Mouse (Mus musculus): ENCODE data around the gene Zfp954. TPM values are rescaled to one million over a fixed set of nuclear protein-coding genes. Genes with fewer than 3 reads are reported as not detected.
"Not testable (repeated sequence)": the region's sequence is repeated elsewhere in the genome, so short reads cannot be mapped to it uniquely, and the experiment has no call there.

Gene Zfp954
- polyA plus RNA-seq (2016; fragmentation: Nextera tagmentation; extraction: Ambion mirVana): 6.1 and 7.8 TPM in 2 replicates

DNA sequence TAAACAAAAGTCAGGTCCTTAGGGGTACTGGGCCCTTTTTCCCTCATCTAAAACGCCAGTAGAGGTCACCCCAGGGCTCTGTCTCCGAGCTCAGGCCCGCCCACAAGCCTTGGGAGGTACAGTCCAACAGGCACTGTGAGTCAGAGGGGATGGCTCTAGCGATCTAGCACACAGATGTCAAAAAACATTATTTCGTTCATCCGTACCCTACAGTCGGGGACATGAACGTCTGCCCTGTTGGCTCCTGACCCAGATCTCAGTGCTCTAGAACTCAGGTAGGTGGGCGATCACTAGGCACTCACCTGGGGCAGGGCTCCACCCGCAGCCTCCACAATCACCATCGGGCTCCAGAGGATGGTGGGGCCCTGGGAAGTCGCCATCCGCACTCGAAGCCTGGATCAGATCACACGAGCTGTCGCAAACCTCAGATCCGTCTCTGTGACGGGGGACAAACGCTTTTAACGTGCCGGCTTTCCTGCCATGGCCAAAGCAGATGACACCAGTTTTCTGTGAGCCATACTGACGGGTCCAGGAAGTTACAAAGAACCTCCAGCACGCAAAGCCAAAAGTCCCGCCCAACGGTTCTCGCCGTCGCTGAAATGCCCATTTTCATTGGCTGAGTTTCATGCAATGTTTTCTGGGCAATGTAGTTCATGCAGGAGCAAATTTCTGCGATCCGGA lies at the start of gene Zfp954:
TSS of gene Zfp954 (minus strand) at position 568 of the 681 bp plus-strand sequence.
- peaks cover 3% of the 10 kb centered on the region; the same call in 1 of the 2 replicates for H3K4me1 ChIP-seq (replicated peaks)
- peak within 1 kb of the TSS; percentile 77 for H3K9ac ChIP-seq
- H3K4me3 ChIP-seq: peak within 1 kb of the TSS; percentile 75
- WGBS: under 1% methylated on average over 30 of the region's 30 CpGs
- H3K27ac ChIP-seq (ENCODE audit: poor library complexity, severe bottlenecking): peak within 1 kb of the TSS; percentile 37; the same call in 1 of the 2 replicates
- H3K4me2 ChIP-seq: peak within 1 kb of the TSS; percentile 67
- H3K27me3 ChIP-seq (replicated peaks): no peaks in the 10 kb centered on the region
- peaks cover 31% of the 10 kb centered on the region for H3K36me3 ChIP-seq
- ATAC-seq (ENCODE audit: insufficient number of reproducible peaks, low FRiP score): peak; percentile 95
- no peaks in the 10 kb centered on the region for H3K9me3 ChIP-seq (replicated peaks)

GRCm38 (mm10) chr7:7145991-7146608 lies 24.8 kb upstream of the Zfp954 start:
- WGBS: 84% methylated on average over 15 of the region's 15 CpGs
- no peak overlapping the region for H3K4me2 ChIP-seq
- H3K4me1 ChIP-seq (replicated peaks): no peaks in the 10 kb centered on the region
- H3K27ac ChIP-seq (ENCODE audit: poor library complexity, severe bottlenecking): no peak overlapping the region
- no peak overlapping the region for H3K9ac ChIP-seq
- no peaks in the 10 kb centered on the region for H3K27me3 ChIP-seq (replicated peaks)
- no peak for ATAC-seq (ENCODE audit: insufficient number of reproducible peaks, low FRiP score)
- H3K9me3 ChIP-seq (replicated peaks): peaks cover 15% of the 10 kb centered on the region; the same call in 1 of the 2 replicates
- H3K36me3 ChIP-seq: no peaks in the 10 kb centered on the region
- no peak overlapping the region for H3K4me3 ChIP-seq

DNA sequence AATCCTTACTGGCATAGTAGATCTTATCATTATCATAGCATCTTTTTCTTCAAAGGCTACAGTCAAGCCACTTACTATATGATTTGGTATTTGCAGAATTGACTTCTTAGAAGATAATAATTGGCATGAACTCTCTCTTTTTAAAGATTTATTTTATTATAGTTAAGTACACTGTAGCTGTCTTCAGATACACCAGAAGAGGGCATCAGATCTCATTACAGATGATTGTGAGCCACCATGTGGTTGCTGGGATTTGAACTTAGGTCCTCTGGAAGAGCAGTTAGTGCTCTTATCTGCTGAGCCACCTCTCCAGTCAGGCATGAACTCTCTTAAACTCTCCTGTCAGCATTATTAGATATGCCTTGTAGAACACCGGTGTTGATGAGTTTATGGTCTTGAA lies 22.9 kb upstream of the Zfp954 start:
- Histone ChIP-seq H3K9ac (no peak overlapping the region), H3K27ac (ENCODE audit: poor library complexity, severe bottlenecking) (no peak overlapping the region), H3K4me3 (no peak overlapping the region), H3K36me3 (no peaks in the 10 kb centered on the region), H3K27me3 (replicated peaks) (no peaks in the 10 kb centered on the region), H3K4me2 (no peak overlapping the region), H3K4me1 (replicated peaks) (no peaks in the 10 kb centered on the region), H3K9me3 (replicated peaks) (peaks cover 15% of the 10 kb centered on the region; the same call in 1 of the 2 replicates)
- no peak for ATAC-seq (ENCODE audit: insufficient number of reproducible peaks, low FRiP score)
- 83% methylated on average over 1 of the region's 1 CpGs for WGBS

DNA sequence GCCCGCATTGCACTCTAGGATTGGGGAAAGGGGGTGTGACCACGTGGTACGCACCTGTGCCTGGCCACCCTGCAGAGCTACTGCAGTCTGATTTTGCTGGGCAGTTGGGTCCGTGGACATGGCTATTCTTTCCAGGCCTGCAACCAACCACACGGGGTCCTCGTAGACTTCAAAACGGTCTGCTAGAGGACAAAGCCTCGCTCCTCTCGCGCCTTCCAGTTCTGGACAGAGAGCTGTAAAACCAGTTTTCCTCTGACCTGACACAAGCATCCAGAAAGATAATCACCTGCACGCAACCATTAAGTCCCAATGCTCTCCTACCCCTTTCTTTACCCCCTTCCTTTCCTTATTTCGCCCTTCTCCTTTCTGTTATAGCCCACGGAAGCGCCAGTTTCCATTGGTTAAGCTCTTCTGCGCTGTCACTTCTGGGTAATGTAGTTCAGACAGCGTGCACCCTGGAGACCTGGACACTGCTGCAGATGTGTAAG lies 15.1 kb upstream of the Zfp954 start, which contains the start of gene Zfp773:
TSS of gene Zfp773 (minus strand) at position 377 of the 488 bp plus-strand sequence.
- Histone ChIP-seq H3K27me3 (replicated peaks) (no peaks in the 10 kb centered on the region), H3K27ac (ENCODE audit: poor library complexity, severe bottlenecking) (no peak within 1 kb of the TSS), H3K4me2 (peak within 1 kb of the TSS; percentile 64), H3K36me3 (0 out of 2 replicates have a peak, but pooled peaks cover 4% of the 10 kb centered on the region), H3K4me1 (replicated peaks) (0 out of 2 replicates have a peak, but pooled peaks cover 2% of the 10 kb centered on the region), H3K4me3 (peak within 1 kb of the TSS; percentile 51), H3K9me3 (replicated peaks) (no peaks in the 10 kb centered on the region), H3K9ac (peak within 1 kb of the TSS; percentile 65)
- peak; percentile 90 for ATAC-seq (ENCODE audit: insufficient number of reproducible peaks, low FRiP score)
- WGBS: 8% methylated on average over 16 of the region's 16 CpGs

- H3K27me3 ChIP-seq (replicated peaks): no peaks in the 10 kb centered on the region
- no peak overlapping the region for H3K9ac ChIP-seq
- WGBS: 69% methylated on average over 8 of the region's 8 CpGs
- 0 out of 2 replicates have a peak, but pooled peaks cover 4% of the 10 kb centered on the region for H3K36me3 ChIP-seq
- no peak overlapping the region for H3K4me3 ChIP-seq
- ATAC-seq (ENCODE audit: insufficient number of reproducible peaks, low FRiP score): no peak
- no peak overlapping the region for H3K27ac ChIP-seq (ENCODE audit: poor library complexity, severe bottlenecking)
- H3K4me1 ChIP-seq (replicated peaks): 0 out of 2 replicates have a peak, but pooled peaks cover 2% of the 10 kb centered on the region
- no peak overlapping the region for H3K4me2 ChIP-seq
- H3K9me3 ChIP-seq (replicated peaks): no peaks in the 10 kb centered on the region
These were observed 11.5 kb upstream of the Zfp954 start for GRCm38 (mm10) chr7:7132751-7133150.

DNA sequence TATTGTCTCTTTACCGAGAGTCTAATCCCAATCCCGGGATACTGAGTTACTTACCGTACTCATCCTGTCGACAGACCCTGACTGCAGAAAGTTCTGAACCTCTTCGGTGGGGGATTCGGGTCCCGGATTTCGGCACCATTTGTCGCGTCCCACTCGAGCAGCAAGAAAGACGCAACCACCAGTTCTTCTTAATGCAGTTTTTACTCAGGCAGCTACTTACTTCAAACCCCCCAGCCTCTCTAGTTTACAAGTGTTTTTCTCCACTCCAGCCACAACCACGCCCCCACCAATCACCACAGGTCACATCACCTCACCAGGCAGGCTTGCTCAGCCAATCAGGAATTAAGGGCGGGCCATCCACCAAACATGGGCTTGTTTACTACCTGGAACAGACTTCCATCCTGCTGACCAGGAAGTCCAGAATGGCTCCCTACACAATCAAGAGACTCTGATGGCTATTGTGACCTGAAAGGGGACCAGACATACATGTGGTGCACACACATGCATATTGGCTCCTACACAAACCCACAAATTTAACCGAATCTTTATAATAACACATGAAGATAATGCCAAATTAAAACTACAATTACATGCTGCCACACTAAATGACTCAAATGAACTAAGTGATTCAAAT lies 9.3 kb upstream of the Zfp954 start:
- ATAC-seq (ENCODE audit: insufficient number of reproducible peaks, low FRiP score); H3K9me3 ChIP-seq (replicated peaks): not testable (repeated sequence)
- 84% methylated on average over 15 of the region's 15 CpGs for WGBS

GRCm38 (mm10) chr7:7121602-7121980 lies 303 bp upstream of the Zfp954 start:
- no peak for ATAC-seq (ENCODE audit: insufficient number of reproducible peaks, low FRiP score)
- Histone ChIP-seq H3K4me3 (peak overlapping the region; percentile 75), H3K36me3 (peaks cover 26% of the 10 kb centered on the region), H3K27ac (ENCODE audit: poor library complexity, severe bottlenecking) (no peak overlapping the region), H3K9ac (peak overlapping the region; percentile 50; the same call in 1 of the 2 replicates), H3K4me2 (peak overlapping the region; percentile 67), H3K9me3 (replicated peaks) (no peaks in the 10 kb centered on the region), H3K27me3 (replicated peaks) (no peaks in the 10 kb centered on the region), H3K4me1 (replicated peaks) (peaks cover 3% of the 10 kb centered on the region; the same call in 1 of the 2 replicates)
- 49% methylated on average over 6 of the region's 6 CpGs for WGBS

More for the DNA sequence above, 9.3 kb upstream of the Zfp954 start:
- H3K36me3 ChIP-seq; H3K4me3 ChIP-seq; H3K9ac ChIP-seq; H3K4me1 ChIP-seq (replicated peaks); H3K4me2 ChIP-seq; H3K27me3 ChIP-seq (replicated peaks); H3K27ac ChIP-seq (ENCODE audit: poor library complexity, severe bottlenecking): not testable (repeated sequence)

GRCm38 (mm10) chr7:7118441-7118840 lies 2.8 kb downstream of the Zfp954 start:
- Histone ChIP-seq H3K27me3 (replicated peaks) (no peaks in the 10 kb centered on the region), H3K4me2 (no peak overlapping the region), H3K4me1 (replicated peaks) (peaks cover 3% of the 10 kb centered on the region; the same call in 1 of the 2 replicates), H3K9me3 (replicated peaks) (no peaks in the 10 kb centered on the region), H3K9ac (no peak overlapping the region), H3K36me3 (peaks cover 54% of the 10 kb centered on the region), H3K4me3 (no peak overlapping the region), H3K27ac (ENCODE audit: poor library complexity, severe bottlenecking) (no peak overlapping the region)
- no peak for ATAC-seq (ENCODE audit: insufficient number of reproducible peaks, low FRiP score)
- WGBS: 87% methylated on average over 2 of the region's 2 CpGs

DNA sequence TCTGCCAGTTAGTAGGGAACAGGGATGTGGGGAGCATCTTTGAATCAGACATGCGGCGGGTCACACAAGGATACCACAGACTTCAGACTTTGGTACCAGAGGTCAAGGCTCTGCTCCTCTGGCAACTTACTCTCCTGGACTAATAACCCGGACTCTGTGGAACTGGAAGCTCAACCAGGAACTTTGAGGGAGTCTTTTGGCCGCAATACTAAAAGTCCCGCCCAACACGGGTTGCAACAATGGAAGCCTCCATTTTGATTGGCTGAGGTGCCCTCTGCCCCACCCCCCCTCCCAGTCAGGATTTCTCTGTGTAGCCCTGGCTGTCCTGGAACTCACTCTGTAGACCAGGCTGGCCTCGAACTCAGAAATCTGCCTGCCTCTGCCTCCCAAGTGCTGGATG lies 12.8 kb downstream of the Zfp954 start:
- Histone ChIP-seq H3K4me2 (no peak overlapping the region), H3K4me3 (no peak overlapping the region), H3K9me3 (replicated peaks) (peaks cover 18% of the 10 kb centered on the region), H3K9ac (no peak overlapping the region), H3K27ac (ENCODE audit: poor library complexity, severe bottlenecking) (no peak overlapping the region), H3K27me3 (replicated peaks) (no peaks in the 10 kb centered on the region), H3K36me3 (0 out of 2 replicates have a peak, but pooled peaks cover 2% of the 10 kb centered on the region), H3K4me1 (replicated peaks) (no peaks in the 10 kb centered on the region)
- 82% methylated on average over 7 of the region's 7 CpGs for WGBS
- no peak for ATAC-seq (ENCODE audit: insufficient number of reproducible peaks, low FRiP score)
